Mouse (Mus musculus) yolk sac, embryonic 10.5 days (tissue): Measurements from ENCODE around the gene Kcnd3.
A peak's percentile ranks its signal among the peaks of the same experiment; 100 is the strongest.

ENCODE experiments used
- DNase-seq: peaks from one replicate; pipeline ENCODE4 v3.0.0-alpha.2; 2017; ENCODE audit warnings: low spot score

Gene Kcnd3

DNA sequence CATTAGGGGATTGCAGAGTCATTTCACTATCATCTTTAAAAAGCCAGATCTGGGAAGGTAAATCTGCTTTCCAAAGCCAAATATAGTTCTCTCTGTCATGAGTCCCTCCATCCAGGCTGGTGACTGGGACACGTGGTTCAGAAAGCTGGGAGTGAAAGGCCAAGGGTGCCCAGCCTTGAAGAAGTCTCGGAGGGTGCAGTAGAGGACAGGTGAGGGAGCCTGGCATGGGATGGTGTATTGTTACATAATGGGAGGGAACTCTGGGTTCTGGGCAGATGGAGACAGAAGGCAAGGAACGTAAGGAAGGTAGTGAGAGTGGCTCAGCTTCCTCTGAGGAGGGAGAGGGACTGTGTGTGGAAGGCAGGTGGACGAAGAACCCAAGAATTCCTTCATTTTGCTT is 5.5 kb downstream of the Kcnd3 start:
- no peak for DNase-seq

DNA sequence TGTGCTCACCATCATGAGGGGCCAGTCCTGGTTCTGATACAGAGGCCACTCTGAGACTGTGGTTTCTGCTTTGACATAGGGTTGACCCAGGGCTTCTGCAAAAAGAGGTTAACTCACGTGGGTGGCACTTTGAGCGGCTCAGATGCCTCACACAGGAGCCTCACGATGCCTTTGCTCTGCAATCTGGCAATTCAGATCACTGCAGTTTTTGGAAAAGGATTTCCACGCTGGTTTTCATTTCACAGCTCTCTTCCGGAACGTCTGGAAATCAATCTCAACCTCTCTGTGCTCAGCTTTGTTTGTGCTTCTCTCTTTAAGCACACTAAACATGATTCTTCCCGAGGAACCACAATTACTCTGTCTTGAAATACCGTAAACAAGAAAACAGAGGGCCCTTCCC is 14.4 kb downstream of the Kcnd3 start:
- DNase-seq, result no peak

DNA sequence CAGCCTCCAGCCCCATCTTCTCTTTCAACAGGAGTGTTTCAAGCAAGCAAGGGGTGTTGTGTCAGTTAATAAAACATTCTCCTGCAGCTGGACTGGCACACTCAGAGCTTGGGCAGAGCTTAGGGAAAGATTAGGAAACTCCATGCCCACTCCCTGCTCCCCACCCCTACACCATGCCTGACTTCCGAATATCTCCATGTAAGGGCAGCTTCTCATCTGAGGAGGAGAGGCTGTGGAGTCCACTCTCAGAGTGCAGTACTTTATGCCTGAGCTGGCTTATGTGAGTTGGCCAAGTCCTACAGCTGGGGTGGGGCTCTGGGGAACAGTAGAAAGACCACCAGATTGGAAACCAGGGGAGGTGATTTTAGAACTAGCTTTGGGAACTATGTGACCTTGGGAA is 20.4 kb downstream of the Kcnd3 start:
- no peak for DNase-seq

DNA sequence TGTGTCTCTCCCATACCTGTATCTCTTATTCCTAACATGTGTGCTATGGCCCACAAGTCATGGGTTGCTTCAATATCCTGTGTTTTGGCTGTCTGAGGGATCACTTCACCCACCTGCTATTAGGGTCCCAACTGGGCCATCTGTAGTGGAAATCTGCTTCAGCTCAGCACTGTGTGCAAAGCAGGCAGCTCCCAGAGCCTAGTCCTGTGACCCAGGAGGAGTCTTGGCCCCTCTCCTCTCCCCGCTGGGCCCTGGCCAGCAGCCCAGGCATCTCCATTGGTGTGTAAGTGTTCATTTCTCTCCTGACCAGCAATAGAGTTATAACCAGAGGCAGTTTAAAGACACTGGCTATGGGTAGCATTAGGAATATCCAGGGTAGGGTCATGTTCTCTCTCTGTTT is 24.3 kb downstream of the Kcnd3 start:
- no peak for DNase-seq

DNA sequence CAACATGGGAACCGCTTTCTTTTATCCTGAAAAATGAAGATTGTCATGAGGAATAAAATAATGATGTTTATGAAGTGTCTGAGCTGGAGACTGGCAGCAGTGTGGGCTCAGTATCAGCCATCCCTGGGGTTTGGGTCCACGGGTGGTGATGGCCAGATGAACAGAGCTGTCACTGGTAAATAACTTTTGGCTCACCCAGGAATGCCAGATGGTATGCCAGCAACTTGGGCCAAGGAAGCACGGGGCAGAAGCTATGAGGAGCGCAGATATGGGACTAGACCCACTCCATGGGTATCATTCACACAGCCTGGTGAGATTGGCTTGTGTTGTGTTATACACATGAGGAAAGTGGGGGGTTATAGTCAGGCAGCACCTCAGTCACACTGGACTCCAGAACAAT is 26.7 kb downstream of the Kcnd3 start:
- no peak for DNase-seq

DNA sequence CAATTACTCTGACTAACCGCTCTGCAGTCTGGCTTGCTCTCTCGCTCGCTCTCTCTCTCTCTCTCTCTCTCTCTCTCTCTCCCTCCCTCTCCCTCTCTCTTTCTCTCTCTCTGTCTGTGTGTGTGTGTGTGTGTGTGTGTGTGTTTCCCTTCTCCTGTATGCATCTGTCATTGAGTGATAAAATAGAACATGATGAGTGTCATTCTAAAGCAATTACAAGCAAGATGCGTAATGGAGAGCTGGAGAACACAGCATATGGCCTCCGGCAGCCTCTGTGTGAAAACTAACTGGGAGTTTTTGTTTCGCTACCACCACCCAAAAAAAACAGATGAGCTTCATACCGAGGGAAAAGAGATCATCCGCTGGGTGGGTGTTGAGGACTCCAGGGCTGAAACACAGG is 29.3 kb downstream of the Kcnd3 start:
- no peak for DNase-seq

DNA sequence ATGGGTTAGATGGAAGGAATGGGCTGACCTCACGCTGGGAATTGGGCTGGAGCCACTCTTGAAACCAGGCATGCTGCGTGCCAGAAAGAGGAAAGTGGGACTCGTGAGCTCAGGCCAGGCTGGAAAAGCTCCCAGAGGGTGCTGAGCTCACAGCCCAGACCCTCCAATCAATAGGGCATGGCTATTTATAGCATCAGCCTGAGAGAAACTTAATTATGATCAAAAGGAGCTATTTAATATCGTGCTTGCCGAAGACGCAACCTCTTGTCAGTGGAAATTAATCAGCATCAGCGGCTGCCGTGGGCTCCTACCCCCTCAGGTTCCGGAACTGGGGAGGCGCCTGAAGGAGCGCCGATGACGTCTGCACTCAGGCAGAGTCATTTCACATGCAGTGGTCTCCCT is 31.5 kb downstream of the Kcnd3 start:
- no peak for DNase-seq

DNA sequence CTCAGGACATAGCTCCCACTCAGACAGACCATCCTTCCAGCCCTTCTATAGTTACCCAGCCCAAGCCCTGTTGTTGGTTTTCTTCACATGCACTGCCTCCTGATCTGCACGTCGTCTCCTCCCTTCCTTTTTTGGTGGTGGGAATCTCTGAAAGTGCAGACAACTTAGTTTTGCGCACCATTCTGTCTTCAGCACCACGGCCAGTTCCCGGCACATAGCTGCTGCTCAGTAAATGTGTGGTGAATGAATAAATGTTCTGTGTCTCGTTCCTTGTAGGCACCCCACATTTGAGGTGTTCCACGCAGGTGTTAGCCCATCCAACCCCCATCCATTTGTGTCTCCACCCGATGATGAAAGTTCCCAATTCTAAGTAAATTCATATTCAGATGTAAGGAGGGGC is 35.0 kb downstream of the Kcnd3 start:
- peak; percentile 9 for DNase-seq

DNA sequence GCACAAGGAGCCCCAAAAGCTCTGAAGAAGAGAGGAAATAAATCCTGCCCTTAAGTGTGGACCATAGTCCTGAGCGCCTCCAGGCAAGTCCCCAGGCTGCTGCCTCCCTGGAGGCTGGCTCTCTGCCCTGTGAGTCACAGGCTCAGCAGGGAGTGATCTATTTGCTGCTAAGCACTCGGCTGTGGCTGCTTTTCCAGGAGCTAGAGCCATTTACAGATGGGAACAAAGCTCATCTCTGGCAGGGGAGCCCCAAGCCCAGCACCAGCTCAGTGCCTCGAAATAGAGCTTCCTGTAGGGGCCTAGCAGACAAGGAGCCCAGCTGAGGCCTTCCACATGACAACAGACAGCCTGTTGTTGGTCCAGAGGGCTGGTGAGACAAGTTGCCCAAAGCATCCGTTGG is 37.5 kb downstream of the Kcnd3 start:
- DNase-seq, result no peak

DNA sequence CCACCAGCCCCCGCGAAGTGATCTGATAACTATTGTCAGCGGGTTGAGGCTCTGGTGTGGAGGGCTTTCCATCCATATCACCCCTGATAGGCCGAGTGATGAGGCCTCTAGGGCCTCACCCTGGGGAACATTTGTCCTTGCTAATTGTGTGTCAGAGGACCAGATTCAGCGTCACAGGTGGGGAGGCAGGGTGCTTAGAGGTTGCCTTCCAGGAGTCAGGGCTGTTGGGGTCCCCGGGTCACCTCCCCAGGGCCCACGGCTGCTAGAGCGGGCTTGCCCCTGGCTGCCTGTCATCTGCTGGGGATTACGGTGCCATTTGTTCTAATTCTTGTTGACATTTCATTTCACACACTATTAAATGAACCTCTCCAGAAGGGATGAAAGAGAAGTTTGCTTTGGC is 42.8 kb downstream of the Kcnd3 start:
- DNase-seq, result no peak

DNA sequence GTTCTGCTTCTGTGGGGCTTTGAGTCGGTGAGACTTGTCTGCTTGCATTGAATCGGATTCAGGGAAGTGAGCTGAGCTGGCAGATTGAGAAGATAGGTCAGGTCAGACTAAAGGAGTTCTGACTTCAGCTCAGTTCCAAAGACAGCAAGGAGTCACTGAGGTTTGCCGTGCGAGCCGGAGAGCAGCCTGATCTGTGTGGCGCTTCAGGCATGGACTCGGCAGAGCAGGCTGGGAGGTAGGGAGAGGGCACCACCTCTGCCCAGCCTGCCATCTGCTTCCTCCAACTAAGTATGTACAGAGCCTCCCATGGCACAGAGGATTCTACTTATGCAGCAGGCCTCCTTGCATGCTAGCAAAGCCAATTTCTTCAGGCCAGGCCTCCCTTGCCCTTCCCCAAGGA is 44.1 kb downstream of the Kcnd3 start:
- no peak for DNase-seq

DNA sequence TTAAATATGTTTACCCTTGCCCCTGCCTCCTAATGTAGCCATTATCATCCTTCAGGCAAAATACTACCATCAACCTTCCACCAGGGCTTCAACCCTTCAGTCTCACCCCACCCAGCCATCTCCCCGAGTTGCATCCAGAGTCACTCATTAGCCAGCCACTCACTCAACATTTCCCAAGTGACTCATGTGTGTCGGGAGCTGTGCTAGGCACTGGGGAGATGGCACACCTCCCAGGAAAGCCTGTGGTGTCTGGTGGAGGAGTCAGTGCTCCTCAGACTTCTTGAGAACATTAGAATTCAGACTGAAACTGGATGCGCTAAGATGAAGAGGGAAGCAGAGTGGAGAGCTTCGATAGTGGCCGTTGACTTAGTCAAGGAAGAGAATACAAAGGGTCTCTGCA is 44.8 kb downstream of the Kcnd3 start:
- no peak for DNase-seq

DNA sequence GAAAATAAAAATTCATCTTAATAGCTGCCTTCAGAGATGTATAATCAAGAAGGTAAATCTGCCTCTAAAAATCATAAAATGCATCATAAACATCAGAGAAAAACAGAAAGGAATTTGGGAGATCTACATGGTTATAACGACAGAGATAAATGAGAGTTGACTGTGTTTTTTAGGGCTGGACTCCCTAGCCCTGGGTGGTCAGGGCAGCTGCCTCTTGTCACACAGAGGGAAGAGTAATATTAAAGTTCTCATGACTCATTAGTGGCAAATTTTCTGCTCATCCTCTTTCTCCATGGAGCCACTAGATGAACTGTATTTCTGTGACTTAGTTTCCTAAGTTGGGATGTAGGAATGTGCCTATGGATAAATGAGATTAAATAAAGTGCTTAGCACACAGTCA is 48.9 kb downstream of the Kcnd3 start:
- DNase-seq, result no peak

DNA sequence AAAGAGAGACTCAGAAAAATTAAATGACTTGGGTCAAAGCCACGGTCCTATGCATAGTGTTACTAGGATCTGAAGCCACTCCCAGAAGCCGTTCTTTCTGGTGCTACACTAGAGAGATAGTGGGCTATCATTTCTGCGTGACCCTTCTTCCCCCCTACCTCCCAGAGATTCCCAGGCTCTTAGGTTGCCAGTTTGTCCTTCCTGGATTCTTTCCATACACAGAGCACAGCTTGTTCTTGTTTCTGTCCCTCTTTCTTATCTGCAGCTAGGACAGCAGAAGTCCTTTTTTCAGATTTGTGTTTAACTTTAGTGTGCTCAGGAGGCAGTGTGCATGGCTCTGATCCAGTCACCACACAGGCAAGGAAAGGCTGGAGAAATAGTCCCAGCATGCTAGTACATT is 52.1 kb downstream of the Kcnd3 start:
- DNase-seq, result no peak

DNA sequence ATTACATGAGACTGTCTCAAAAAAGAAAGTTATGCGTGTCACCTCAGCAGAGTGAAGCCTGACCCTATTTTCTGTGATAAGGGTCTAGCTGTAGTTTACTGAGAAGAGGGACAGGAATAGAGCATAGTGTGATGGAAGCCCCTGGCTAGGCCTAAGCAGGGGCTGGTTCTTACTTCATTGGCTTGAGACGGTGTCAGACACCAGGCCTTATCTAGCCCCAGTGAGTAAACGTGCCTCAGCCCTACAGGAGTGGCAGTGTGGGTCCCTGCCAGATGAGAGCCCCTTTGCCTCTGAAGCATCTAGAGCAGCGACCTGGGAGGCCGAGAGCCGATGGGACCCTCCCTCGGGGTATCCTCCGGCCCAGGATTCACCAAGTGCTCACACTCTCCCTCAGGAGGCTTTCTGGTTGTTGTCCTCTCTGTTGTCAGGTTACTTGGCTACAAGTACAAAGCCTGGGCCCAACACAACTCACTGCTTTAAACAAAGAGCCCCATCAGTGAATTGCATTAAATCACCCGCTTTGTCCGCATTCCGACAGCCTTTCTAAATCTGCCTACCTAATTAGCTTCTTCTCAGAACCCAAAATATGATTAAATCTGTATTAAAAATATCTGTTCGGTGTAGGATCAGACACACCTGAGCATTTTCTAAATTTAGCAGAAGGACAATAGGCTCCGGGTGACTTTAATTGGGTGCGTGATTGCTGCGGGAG is 53.2 kb downstream of the Kcnd3 start:
- no peak for DNase-seq

DNA sequence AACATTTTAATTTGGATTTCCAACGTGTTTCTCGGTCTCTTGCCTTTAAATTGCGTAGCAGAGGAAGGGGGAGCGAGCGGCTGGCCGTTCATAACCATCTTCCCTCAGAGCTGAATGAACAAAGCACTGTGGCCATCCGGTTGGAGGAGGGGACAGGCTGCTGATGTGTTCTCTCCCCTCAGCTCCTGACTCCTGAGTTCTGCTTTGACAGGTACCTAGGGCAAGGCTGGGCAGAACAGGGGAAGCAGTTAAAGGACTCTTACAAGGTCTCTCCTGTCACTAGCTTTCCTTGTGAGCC is 53.7 kb downstream of the Kcnd3 start:
- DNase-seq, result no peak

DNA sequence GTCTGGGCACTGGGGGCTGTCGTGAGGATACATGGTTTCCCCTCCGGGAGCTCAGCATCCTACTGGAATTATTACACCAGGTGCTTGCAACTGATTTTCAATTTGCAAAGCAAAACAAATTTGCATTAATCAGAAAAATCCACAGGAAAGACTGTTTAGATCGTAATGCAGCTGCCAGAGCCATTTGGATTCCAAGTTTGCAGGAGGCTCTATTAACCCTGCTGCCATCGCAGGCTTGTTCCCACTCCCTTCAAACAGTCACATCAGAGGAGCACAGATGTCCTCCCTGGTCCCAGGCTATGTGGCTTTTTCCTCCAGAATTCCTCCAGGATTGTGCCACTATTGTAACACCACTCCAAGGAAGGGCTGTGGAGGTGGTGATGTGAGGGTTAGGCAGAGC is 54.5 kb downstream of the Kcnd3 start:
- DNase-seq, result no peak

DNA sequence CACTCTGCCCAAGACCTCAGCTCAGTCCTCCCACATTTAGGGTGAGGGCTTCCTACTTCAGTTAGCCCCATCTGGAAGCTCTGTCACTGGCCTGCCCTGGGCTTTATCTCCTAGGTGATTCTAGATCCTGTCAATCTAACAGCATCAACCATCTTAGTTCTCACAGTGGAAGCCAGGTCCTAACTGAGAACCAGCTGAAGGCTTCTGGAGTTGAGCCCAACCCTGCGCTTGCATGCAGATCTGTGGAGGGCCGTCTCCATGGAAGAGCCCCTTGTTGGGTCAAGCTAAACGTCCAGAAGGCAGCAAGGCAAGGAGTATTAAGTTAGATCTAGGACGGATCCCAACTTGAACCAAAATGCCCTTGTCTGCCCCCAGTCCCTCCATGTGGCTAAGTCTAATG is 57.2 kb downstream of the Kcnd3 start:
- no peak for DNase-seq

DNA sequence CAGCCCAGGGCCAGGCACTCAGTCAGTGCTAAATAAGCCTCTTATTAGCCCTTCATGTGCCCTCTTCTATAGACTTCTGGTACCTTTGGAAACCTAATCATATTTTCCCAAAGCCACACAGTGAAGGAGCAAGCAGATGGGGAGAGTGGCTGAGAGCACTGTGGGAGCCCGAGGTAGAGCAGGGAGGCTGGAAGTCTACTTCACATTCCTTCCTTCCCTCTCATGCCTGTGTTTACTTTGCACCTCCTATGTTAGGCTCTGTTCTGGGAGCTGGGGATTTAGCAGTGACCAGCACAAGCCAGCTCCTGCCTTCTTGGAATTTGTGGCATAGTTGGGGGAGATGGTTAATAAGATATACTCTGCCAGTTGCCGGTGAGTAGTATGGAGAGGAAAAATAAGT is 59.7 kb downstream of the Kcnd3 start:
- peak; percentile 48 for DNase-seq

DNA sequence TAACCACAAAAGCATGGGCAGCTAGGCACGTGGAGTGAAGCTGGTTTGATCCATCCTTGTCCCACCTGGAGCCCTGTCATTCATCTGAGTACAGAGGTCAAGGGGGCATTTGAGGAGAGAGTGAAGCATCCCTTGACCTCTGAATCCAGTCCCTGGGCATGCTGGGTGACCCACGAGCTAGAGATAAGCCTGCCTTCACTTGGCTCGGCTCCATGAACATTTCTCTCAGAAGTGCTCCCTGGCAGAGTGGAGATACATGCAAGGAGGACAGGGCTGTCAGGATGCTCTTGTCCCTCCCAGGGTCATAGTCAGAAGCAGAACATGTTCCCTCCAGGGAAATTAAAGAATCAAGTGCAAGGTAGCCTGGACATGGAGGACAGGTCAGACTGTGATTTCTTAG is 62.1 kb downstream of the Kcnd3 start:
- DNase-seq, result no peak

DNA sequence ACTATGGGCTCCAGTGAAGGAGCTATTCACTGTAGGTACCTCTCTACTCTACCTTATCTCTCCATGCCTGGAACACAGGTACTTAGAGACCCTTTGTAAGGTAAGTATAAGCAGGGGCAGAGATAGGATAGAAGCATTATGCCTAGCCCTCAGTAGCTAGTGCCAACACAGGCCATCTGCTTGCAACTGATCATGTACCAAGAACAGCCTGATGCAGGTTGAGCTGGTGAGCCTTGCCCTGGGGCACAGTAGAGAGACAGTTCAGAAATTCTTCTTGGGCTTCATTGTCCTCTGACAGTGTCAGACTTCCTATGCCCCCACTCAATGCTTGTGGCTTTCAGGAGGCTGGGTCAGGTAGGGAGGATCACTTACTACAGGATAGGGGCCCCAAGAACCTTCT is 62.9 kb downstream of the Kcnd3 start:
- no peak for DNase-seq

DNA sequence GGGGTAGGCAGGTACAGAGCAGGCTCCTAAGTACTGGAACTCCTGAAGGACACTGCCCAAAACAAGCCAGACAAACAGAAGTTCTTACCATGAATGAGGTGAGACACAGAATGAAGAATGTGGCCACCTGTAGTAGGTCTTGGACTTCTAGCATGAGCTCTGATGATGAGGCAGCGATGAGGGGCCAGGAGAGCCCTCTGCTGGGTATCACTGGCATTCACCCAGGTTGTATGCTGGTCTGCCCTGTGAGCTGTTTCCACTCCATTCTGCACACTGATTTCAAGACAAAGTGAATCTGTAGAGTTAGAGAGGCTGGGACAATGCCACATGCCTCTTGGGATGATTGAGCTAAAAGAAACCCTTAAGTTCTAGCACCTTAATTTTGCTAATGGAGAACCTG is 63.5 kb downstream of the Kcnd3 start:
- no peak for DNase-seq

DNA sequence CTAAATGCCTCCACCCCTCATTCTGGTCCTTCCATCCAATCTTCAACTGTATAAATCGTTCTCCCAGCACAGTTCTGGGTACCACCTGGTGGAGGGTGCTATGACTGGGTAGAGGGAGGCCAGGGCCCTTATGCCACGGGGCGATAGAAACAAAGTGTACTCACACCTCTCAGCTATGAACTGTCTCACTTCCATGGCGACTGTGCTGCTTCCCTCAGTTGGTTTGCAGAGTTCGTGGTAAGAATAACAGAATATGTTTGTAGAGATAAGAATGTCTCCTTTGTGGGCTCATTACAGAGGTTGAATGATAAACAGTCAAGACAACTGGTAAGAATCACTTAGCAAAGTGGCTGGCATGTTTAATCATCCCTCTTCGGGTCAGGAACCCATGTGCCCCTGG is 68.3 kb downstream of the Kcnd3 start:
- no peak for DNase-seq

DNA sequence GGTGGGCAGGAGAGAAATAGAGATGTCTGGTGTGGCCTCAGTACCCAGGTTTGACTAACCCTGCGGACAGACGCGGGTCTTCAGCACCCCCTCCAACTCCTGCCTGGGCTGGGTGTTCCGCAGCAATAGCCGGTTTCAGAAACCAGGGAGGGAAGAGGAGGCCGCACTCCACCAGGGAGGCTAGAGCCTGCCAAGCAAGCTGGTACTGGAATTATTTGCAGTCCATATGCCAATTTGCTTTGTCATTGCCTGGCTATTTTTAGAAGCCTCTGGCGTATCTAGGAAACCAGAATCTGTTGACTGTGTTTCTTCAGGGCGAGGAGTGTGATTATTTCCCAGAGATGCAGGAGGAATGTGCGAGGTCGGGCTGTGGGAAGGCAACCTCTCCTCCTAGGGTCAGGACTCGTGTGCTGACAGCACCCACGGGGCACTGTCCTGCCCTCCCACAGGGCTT is 69.1 kb downstream of the Kcnd3 start:
- no peak for DNase-seq

DNA sequence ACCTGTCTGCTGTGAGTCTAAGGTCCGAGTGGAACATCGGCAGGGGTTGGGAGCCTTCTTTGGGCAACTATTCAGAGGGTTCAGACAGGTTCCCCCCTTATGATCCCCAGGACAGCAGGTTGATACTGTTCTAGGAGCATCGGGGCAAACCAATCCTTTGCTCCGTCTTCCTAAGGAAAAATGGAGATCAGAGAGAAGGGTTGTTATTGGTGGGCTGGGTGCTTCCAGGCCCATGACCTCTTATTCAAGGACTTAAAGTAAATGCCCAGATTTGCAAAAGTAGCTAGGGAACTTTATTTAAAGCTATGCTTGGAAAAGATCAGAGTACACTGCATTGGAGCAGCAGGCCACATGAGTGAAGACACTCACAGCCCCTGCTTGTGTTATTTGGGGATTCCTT is 69.5 kb downstream of the Kcnd3 start:
- no peak for DNase-seq
